Mouse (Mus musculus) thymus, adult 2 months (tissue): ENCODE measurements around the gene Dhrs7b.

Experiments used
- CTCF ChIP-seq: fragments of 200-500 bp; IDR thresholded peaks from 2 replicates; pipeline ENCODE4 v1.5.1; 2012; ENCODE audit warnings: mild to moderate bottlenecking, control low read depth, low read length, moderate library complexity, borderline replicate concordance; ENCODE audit not compliant: control insufficient read depth, poor library complexity, insufficient read depth; ENCODE audit errors: extremely low read depth
- POLR2A ChIP-seq: fragments of 200-500 bp; IDR thresholded peaks from 2 replicates; pipeline ENCODE4 v1.6.1; 2012; ENCODE audit warnings: mild to moderate bottlenecking, low read length, control low read depth, moderate library complexity; ENCODE audit not compliant: control insufficient read depth, poor library complexity, insufficient read depth; ENCODE audit errors: extremely low read depth

GRCm38 (mm10) chr11:60836897-60837296 is 6.5 kb downstream of the Dhrs7b start:
- TF ChIP-seq POLR2A (no peak), CTCF (no peak)
